ENCODE assay signal across 8 mouse cellular contexts in the genomic region with DNA sequence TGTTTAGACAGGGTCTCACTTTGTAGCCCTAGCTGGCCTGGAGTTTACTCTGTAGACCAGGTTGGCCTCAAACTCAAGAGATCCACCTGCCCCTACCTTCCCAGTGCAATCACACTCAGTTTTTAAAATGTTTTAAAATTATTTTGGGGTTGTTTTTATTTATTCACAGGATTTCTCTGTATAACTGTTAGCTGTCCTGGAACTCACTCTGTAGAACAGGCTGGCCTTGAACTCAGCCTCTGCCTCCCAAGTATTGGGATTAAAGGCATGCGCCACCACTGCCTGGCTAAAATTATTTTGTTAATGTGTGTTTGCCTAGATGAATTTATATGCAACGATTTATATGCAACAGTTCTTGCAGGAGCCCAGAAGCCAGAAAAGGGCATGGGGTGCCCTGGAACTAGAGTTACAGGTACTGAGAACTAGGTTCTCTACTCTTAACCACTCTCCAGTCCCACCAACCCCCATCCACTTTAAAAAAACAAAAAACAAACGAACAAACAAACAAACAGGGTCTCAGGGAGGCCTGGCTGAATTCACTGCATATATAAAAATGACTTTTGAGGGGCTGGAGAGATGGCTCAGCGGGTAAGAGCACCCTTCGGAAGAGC. TPM values are rescaled to one million over a fixed set of nuclear protein-coding genes. Genes with fewer than 3 reads are reported as not detected.
A peak's percentile ranks its signal among the peaks of the same experiment; 100 is the strongest.
DNase-seq lines count a peak whose midpoint lies in the region; ATAC-seq and TF ChIP-seq lines count a peak whose summit lies in the region.

No protein-coding gene starts in this region.

- no peaks in the 10 kb centered on the region for H3K9me3 ChIP-seq in heart, embryonic 11.5 days (replicated peaks; ENCODE audit: control insufficient read depth, low read length)
- no peaks in the 10 kb centered on the region for H3K9me3 ChIP-seq in forebrain, postnatal 0 days (ENCODE audit: low read length)

- H3ac ChIP-seq in C2C12 (ENCODE audit: control insufficient read depth, insufficient read length, low read depth) = no peak overlapping the region

- H3K79me3 ChIP-seq in C2C12 (ENCODE audit: low read depth) = peaks cover 28% of the 10 kb centered on the region

- no peaks in the 10 kb centered on the region for H3K4me1 ChIP-seq in heart, embryonic 11.5 days (ENCODE audit: control insufficient read depth, insufficient read depth, low read length)
- peaks cover 4% of the 10 kb centered on the region; the same call in 1 of the 2 replicates for H3K4me1 ChIP-seq in forebrain, postnatal 0 days (ENCODE audit: insufficient read depth)

- 48% methylated on average over 5 of the region's 5 CpGs for WGBS in heart, embryonic 11.5 days (ENCODE audit: insufficient replicate concordance)
- 58% methylated on average over 5 of the region's 5 CpGs for whole genome bisulfite sequencing in forebrain, postnatal 0 days

- no peak for TF ChIP-seq CTCF in C2C12 (IDR thresholded peaks at IDR 0.05; ENCODE audit: control insufficient read depth, insufficient read depth, insufficient read length)
- TF ChIP-seq CTCF in forebrain, postnatal 0 days (IDR thresholded peaks at IDR 0.05; ENCODE audit: low read depth) = no peak

- H3K4me2 ChIP-seq in heart, embryonic 11.5 days = no peak overlapping the region
- peak overlapping the region; percentile 83 for H3K4me2 ChIP-seq in forebrain, postnatal 0 days (ENCODE audit: low read depth)

- no peak for ATAC-seq in heart, embryonic 11.5 days (replicated peaks; ENCODE audit: insufficient number of reproducible peaks, low FRiP score, low TSS enrichment)
- no peak for ATAC-seq in forebrain, postnatal 0 days
- ATAC-seq in CD4-positive, CD25-positive, alpha-beta regulatory T cell, adult 4 months = no peak

- no peak overlapping the region for H3K9ac ChIP-seq in heart, embryonic 11.5 days (ENCODE audit: low read depth, low read length)
- no peak overlapping the region; the same call in 1 of the 2 replicates for H3K9ac ChIP-seq in forebrain, postnatal 0 days

- no peaks in the 10 kb centered on the region for H3K27me3 ChIP-seq in heart, embryonic 11.5 days (ENCODE audit: control insufficient read depth, insufficient read depth, low read length)
- H3K27me3 ChIP-seq in C2C12 (ENCODE audit: control insufficient read depth, insufficient read depth, insufficient read length) = no peaks in the 10 kb centered on the region
- no peaks in the 10 kb centered on the region for H3K27me3 ChIP-seq in forebrain, postnatal 0 days (ENCODE audit: insufficient read depth, low read length)

- peak; percentile 85 for DNase-seq in heart, adult 11 months
- peak; percentile 9 for DNase-seq in forebrain, postnatal 0 days
- peak; percentile 2 for DNase-seq in lung, postnatal 10 days
- DNase-seq in thymus, postnatal 10 days (ENCODE audit: low spot score in 2 of 2) = no peak
- DNase-seq in right cerebral cortex, adult 2 months (ENCODE audit: low spot score in 2 of 2) = no peak

- no peak overlapping the region for H3K27ac ChIP-seq in heart, embryonic 11.5 days (ENCODE audit: low read depth, low read length)
- no peak overlapping the region for H3K27ac ChIP-seq in forebrain, postnatal 0 days (ENCODE audit: low read depth, low read length)

- H3K36me3 ChIP-seq in heart, embryonic 11.5 days (ENCODE audit: control insufficient read depth, insufficient read depth, low read length) = peaks cover 2% of the 10 kb centered on the region; the same call in 1 of the 2 replicates
- H3K36me3 ChIP-seq in C2C12 (ENCODE audit: control insufficient read depth, insufficient read depth) = peaks cover 21% of the 10 kb centered on the region
- H3K36me3 ChIP-seq in forebrain, postnatal 0 days (ENCODE audit: insufficient read depth) = peaks cover 15% of the 10 kb centered on the region

- peaks cover 41% of the 10 kb centered on the region for H3K79me2 ChIP-seq in C2C12 (ENCODE audit: control insufficient read depth, insufficient read depth)

- no peak overlapping the region for H3K4me3 ChIP-seq in heart, embryonic 11.5 days (ENCODE audit: low read depth, low read length)
- peak overlapping the region; percentile 38 for H3K4me3 ChIP-seq in C2C12 (ENCODE audit: insufficient read depth, poor library complexity, severe bottlenecking)
- H3K4me3 ChIP-seq in forebrain, postnatal 0 days (ENCODE audit: low read depth, low read length) = peak overlapping the region; percentile 40

TF ChIP-seq in C2C12, 6 proteins besides CTCF, POLR2A, EP300 and RAD21:
- no peak for TF ChIP-seq MAX (IDR thresholded peaks at IDR 0.05)
- no peak for TF ChIP-seq MYOD1 (IDR thresholded peaks at IDR 0.05; ENCODE audit: control insufficient read depth, insufficient read length, low read depth)
- no peak for TF ChIP-seq MYOG (IDR thresholded peaks at IDR 0.05; ENCODE audit: control insufficient read depth, extremely low read depth, insufficient read length)
- TF ChIP-seq FOSL1 (IDR thresholded peaks at IDR 0.05; ENCODE audit: insufficient read depth, low read length, poor library complexity, severe bottlenecking) = no peak

RNA-seq across cellular contexts. Expression of a gene that starts 3.9 kb away (rescaled TPM):
- 1,448 and 1,508 TPM in 2 replicates for polyA plus RNA-seq in heart, embryonic 11.5 days (2014; fragmentation: Nextera tagmentation; extraction: Ambion mirVana)
- 7,516 TPM for polyA plus RNA-seq in C2C12 (2012; fragmentation: generic; extraction: Trizol)
- total RNA-seq in forebrain, postnatal 0 days (2014; rRNA removed) = 2,455 and 2,516 TPM in 2 replicates
- polyA plus RNA-seq in forebrain, postnatal 0 days (2015; fragmentation: Nextera tagmentation; extraction: Ambion mirVana) = 4,096 and 4,381 TPM in 2 replicates
- polyA plus RNA-seq in CD4-positive, CD25-positive, alpha-beta regulatory T cell, adult 4 months (2017; shearing (Covaris generic)) = 1,000 to 10,000 TPM; 2,387 to 3,192 TPM

RNA-seq across cellular contexts. Expression of a gene that starts 16.9 kb away (rescaled TPM):
- 0.57 TPM in 1 of 2 replicates, not detected in the other for polyA plus RNA-seq in heart, embryonic 11.5 days (2014; fragmentation: Nextera tagmentation; extraction: Ambion mirVana)
- polyA plus RNA-seq in C2C12 (2012; fragmentation: generic; extraction: Trizol) = 0.25 TPM
- 0.29 TPM in 1 of 2 replicates, not detected in the other for total RNA-seq in forebrain, postnatal 0 days (2014; rRNA removed)
- polyA plus RNA-seq in forebrain, postnatal 0 days (2015; fragmentation: Nextera tagmentation; extraction: Ambion mirVana) = 1.9 and 2.0 TPM in 2 replicates
- polyA plus RNA-seq in CD4-positive, CD25-positive, alpha-beta regulatory T cell, adult 4 months (2017; shearing (Covaris generic)) = under 1 TPM; 0.67 to 0.99 TPM

RNA-seq across cellular contexts. Expression of a gene that starts 34.1 kb away (rescaled TPM):
- polyA plus RNA-seq in heart, embryonic 11.5 days (2014; fragmentation: Nextera tagmentation; extraction: Ambion mirVana) = 24.2 and 29.6 TPM in 2 replicates
- 18.0 TPM for polyA plus RNA-seq in C2C12 (2012; fragmentation: generic; extraction: Trizol)
- 107 and 132 TPM in 2 replicates for total RNA-seq in forebrain, postnatal 0 days (2014; rRNA removed)
- 73.4 and 97.8 TPM in 2 replicates for polyA plus RNA-seq in forebrain, postnatal 0 days (2015; fragmentation: Nextera tagmentation; extraction: Ambion mirVana)
- polyA plus RNA-seq in CD4-positive, CD25-positive, alpha-beta regulatory T cell, adult 4 months (2017; shearing (Covaris generic)) = 10 to 100 TPM; 17.8 to 27.0 TPM

Comparison
In these comparisons a context has a peak if more than half of its experiments do, and no peak if none do; other contexts are left out.
1. DNase-seq: peak in heart, adult 11 months (single experiment), forebrain, postnatal 0 days (single experiment) and lung, postnatal 10 days (single experiment); none in thymus, postnatal 10 days (0 of 2) and right cerebral cortex, adult 2 months (0 of 2).